Mouse (Mus musculus) lung, embryonic 16.5 days (tissue): ENCODE results near the gene Islr. TPM values are rescaled to one million over a fixed set of nuclear protein-coding genes. Genes with fewer than 3 reads are reported as not detected.

Source experiments
- ATAC-seq: fragments of 200-750 bp; cut with Nextera tagmentation; 2 replicates; pipeline ENCODE4 v1.8.0; 2017; ENCODE audit warnings: low read depth, mild to moderate bottlenecking, moderate library complexity
- H3K27ac ChIP-seq: fragments of 300-500 bp; sonication (generic); 2 replicates; pipeline ENCODE4 v1.5.1; 2014; ENCODE audit warnings: mild to moderate bottlenecking, control low read depth, low read length
- H3K27me3 ChIP-seq: fragments of 300-500 bp; sonication (generic); 2 replicates; pipeline ENCODE4 v1.6.1; 2014; ENCODE audit warnings: low read depth, low read length, mixed read lengths; ENCODE audit not compliant: control insufficient read depth, insufficient read depth
- H3K36me3 ChIP-seq: fragments of 300-500 bp; sonication (generic); 2 replicates; pipeline ENCODE4 v1.6.1; 2014; ENCODE audit warnings: low read length; ENCODE audit not compliant: control insufficient read depth, insufficient read depth
- H3K4me1 ChIP-seq: fragments of 300-500 bp; sonication (generic); replicated peaks from 2 replicates; pipeline ENCODE4 v1.6.1; 2014; ENCODE audit warnings: low read length, mixed read lengths; ENCODE audit not compliant: control insufficient read depth, insufficient read depth
- H3K4me2 ChIP-seq: fragments of 300-500 bp; sonication (generic); 2 replicates; pipeline ENCODE4 v1.6.1; 2014; ENCODE audit warnings: low read depth, low read length, control low read depth
- H3K4me3 ChIP-seq: fragments of 300-500 bp; sonication (generic); 2 replicates; pipeline ENCODE4 v1.5.1; 2014; ENCODE audit warnings: mild to moderate bottlenecking, low read length, control low read depth
- H3K9ac ChIP-seq: fragments of 300-500 bp; sonication (generic); 2 replicates; pipeline ENCODE4 v1.6.1; 2014; ENCODE audit warnings: low read length, control low read depth
- H3K9me3 ChIP-seq: fragments of 300-500 bp; sonication (generic); 2 replicates; pipeline ENCODE4 v1.6.1; 2016; ENCODE audit warnings: low read length; ENCODE audit not compliant: control insufficient read depth
- WGBS: fragments of 180-500 bp; shearing (Covaris S2); extraction: QIAGEN DNeasy Blood & Tissue Kit; methylation state at CpG from one replicate; pipeline ENCODE4 v1.1.7; 2014; 5-methylcytosine and 5-hydroxymethylcytosine counted together
- polyA plus RNA-seq: library from polyadenylated mRNA; unstranded; fragments of >200 nt; fragmentation: Nextera tagmentation; extraction: Ambion mirVana; gene quantifications from 2 replicates; pipeline ENCODE4 v1.2.1, GENCODE M21; 2015

Gene Islr
- polyA plus RNA-seq, 1 experiment from 2014 or later: 79.4 TPM

DNA sequence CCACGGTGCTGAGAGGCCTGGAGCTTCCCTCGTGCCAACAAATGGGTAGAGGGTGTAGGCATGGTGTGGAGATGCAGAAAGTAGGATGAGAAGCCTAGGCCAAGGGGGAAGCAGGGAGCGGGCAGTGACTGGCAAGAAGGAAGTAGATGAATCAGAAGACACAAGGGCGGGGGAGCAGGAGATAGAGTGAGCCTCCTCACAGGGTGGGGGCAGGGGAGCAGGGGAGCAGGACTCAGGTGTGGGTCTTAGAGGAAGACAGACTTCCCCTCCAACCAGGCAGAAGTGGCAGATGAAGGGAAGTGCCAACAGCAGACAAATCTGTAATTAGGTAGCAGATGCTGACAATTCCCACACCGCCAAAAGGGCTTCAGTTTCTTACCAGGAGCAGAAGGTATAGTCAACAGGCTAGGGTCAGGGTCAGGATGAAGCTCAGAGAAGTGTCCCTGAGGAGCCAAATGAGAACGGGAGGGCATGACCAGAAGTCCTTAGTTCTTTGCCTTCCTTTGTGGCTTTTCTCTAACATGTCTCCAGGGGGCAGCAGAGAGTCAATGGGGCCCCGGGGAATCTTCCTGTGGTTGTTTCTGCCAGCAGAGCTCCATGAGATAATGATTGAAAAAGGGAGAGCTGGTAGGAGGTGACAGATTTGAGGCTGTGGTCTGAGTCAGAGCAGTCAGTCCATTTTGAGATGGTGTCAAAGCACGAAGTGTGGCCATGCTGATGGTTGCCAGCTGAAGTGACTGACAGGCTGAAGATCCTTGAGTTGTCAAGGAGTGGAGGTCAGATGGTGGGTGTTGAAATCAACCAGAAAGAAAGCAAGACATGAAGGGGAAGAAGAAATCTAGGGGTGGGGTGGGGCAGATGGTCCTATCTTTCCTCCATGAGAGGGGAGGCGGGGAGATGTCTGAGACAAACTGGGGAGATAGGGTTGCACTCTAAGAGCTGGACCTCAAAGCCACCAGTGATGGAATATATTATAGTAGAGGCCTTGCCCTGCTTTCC is 22.1 kb upstream of the Islr start:
- peaks cover 32% of the 10 kb centered on the region for H3K36me3 ChIP-seq
- H3K4me1 ChIP-seq: no peaks in the 10 kb centered on the region
- WGBS: 58% methylated on average over 9 of the region's 9 CpGs
- H3K27ac ChIP-seq: no peak overlapping the region
- H3K27me3 ChIP-seq: no peaks in the 10 kb centered on the region
- no peak for ATAC-seq
- H3K9ac ChIP-seq: no peak overlapping the region
- no peak overlapping the region for H3K4me2 ChIP-seq
- H3K4me3 ChIP-seq: no peak overlapping the region
- no peaks in the 10 kb centered on the region for H3K9me3 ChIP-seq

- no peaks in the 10 kb centered on the region for H3K9me3 ChIP-seq
- H3K4me2 ChIP-seq: no peak overlapping the region
- H3K27ac ChIP-seq: no peak overlapping the region
- H3K4me3 ChIP-seq: no peak overlapping the region
- 94% methylated on average over 2 of the region's 2 CpGs for WGBS
- H3K9ac ChIP-seq: no peak overlapping the region
- ATAC-seq: no peak
- no peaks in the 10 kb centered on the region for H3K27me3 ChIP-seq
- peaks cover 25% of the 10 kb centered on the region for H3K36me3 ChIP-seq
- no peaks in the 10 kb centered on the region for H3K4me1 ChIP-seq
Measured at GRCm38 (mm10) chr9:58224356-58224755, 20.2 kb upstream of the Islr start.

- WGBS: 62% methylated on average over 24 of the region's 24 CpGs
- ATAC-seq: peak; percentile 30; the same call in 1 of the 2 replicates
- no peak overlapping the region for H3K9ac ChIP-seq
- no peaks in the 10 kb centered on the region for H3K9me3 ChIP-seq
- no peaks in the 10 kb centered on the region for H3K4me1 ChIP-seq
- no peaks in the 10 kb centered on the region for H3K27me3 ChIP-seq
- no peak overlapping the region for H3K27ac ChIP-seq
- H3K36me3 ChIP-seq: peaks cover 8% of the 10 kb centered on the region; the same call in 1 of the 2 replicates
- H3K4me3 ChIP-seq: no peak overlapping the region
- no peak overlapping the region for H3K4me2 ChIP-seq
Measured at GRCm38 (mm10) chr9:58220218-58220903, 16.3 kb upstream of the Islr start.

DNA sequence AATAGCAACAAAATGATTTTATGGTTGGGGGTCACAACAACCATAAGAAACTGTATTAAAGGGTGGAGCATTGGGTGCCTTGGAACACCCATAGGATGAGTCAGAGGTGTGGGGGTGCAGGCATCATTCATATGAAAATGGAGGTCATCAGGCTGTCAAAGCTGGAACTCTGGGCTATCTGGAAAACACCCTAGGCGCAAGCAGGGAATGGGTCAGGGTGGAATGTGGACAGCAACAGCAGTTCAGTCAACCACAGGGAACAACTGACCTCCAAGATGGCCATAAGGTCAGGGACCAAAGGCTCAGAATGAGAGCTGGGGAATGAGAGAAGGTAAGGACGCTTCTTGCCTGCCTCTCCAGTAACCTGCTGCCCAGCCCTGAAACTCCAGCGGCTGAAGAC is 14.4 kb upstream of the Islr start:
- Histone ChIP-seq H3K4me1 (peaks cover 3% of the 10 kb centered on the region), H3K27me3 (no peaks in the 10 kb centered on the region), H3K9ac (no peak overlapping the region), H3K36me3 (peaks cover 8% of the 10 kb centered on the region; the same call in 1 of the 2 replicates), H3K9me3 (no peaks in the 10 kb centered on the region), H3K27ac (no peak overlapping the region), H3K4me2 (no peak overlapping the region), H3K4me3 (no peak overlapping the region)
- WGBS: 87% methylated on average over 3 of the region's 3 CpGs
- ATAC-seq: no peak

DNA sequence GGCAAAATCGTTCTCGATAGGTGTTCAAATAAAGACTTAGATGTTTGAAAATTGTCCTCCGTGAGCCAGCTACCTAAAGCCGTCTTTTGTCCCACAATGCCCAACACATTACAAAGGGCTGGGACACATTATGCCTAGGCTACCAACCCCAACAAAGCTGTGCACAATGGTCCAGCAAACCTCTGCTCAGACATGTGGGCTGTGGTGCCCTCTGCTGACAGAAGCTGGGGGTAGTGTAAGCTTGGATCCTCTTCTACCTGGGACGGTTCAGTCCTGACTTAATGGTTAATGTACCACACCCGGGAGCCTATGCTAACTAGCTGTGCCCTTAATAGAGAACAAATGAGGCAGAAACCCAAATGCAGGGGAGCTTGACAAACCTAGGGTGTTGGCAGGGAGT is 12.3 kb upstream of the Islr start:
- WGBS: 51% methylated on average over 6 of the region's 6 CpGs
- Histone ChIP-seq H3K4me1 (peaks cover 3% of the 10 kb centered on the region), H3K27ac (no peak overlapping the region), H3K4me2 (no peak overlapping the region), H3K4me3 (no peak overlapping the region), H3K9me3 (no peaks in the 10 kb centered on the region), H3K27me3 (0 out of 2 replicates have a peak, but pooled peaks cover 2% of the 10 kb centered on the region), H3K9ac (no peak overlapping the region), H3K36me3 (0 out of 2 replicates have a peak, but pooled peaks cover 5% of the 10 kb centered on the region)
- ATAC-seq: no peak

DNA sequence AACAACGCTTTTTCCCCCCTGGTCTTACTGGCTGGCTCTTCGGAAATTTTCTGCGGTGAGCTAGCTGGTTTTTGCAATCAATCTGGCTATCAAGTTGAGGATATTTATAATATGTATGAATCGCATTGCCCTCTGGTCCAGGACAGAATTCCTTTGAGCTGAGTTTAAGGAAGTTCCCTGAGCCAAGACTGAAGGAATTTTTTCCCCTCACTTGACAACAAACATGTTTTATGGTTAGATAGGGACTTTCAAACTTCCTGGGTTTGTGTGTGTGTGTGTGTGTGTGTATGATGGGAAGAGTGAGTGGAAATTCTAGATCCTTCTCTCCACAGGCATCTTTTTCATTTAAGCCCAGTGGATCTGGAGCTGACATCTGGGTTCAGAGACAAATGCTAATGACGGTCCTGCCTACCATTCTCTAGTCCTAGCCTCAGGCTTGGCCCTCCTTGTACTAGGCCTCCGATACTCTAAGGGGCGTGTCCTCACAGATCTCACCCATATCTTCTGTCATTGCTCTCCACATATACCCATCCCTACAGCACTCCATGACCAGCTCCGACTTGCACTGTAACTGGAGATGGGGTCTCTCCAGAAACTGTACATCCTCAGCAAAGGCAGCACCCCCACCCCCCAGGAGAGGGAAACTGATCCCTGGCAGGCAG is 10.5 kb upstream of the Islr start:
- WGBS: 33% methylated on average over 8 of the region's 8 CpGs
- ATAC-seq: peak; percentile 41; the same call in 1 of the 2 replicates
- Histone ChIP-seq H3K4me1 (peaks cover 3% of the 10 kb centered on the region), H3K9me3 (no peaks in the 10 kb centered on the region), H3K4me3 (no peak overlapping the region), H3K27me3 (0 out of 2 replicates have a peak, but pooled peaks cover 2% of the 10 kb centered on the region), H3K36me3 (no peaks in the 10 kb centered on the region), H3K9ac (no peak overlapping the region), H3K27ac (no peak overlapping the region), H3K4me2 (no peak overlapping the region)

DNA sequence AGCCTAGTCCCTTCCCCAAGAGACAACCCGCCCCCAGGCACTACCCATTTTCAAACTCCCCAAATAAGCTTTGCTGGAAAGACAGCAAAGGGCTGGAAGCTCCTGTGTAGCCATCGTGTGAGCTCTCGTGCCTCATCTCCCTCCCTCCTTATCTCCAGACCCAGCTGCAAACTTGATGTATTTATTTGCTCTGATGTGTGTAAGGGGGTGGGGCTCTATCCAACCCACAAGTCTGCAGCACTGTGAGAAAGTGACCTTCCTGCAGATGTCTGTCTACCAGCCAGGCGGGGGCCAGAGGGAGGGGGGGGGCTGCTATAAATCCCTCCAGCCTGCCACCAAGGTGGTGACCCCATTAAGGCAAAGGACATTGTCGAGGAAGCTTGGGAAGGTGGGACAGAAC is 9.8 kb upstream of the Islr start:
- Histone ChIP-seq H3K4me2 (no peak overlapping the region), H3K4me3 (no peak overlapping the region), H3K36me3 (no peaks in the 10 kb centered on the region), H3K27me3 (0 out of 2 replicates have a peak, but pooled peaks cover 2% of the 10 kb centered on the region), H3K4me1 (peaks cover 3% of the 10 kb centered on the region), H3K27ac (no peak overlapping the region), H3K9ac (no peak overlapping the region), H3K9me3 (no peaks in the 10 kb centered on the region)
- ATAC-seq: peak; percentile 51; the same call in 1 of the 2 replicates
- WGBS: 5% methylated on average over 5 of the region's 5 CpGs

- ATAC-seq: no peak
- H3K9me3 ChIP-seq: no peaks in the 10 kb centered on the region
- no peak overlapping the region for H3K27ac ChIP-seq
- H3K4me2 ChIP-seq: no peak overlapping the region
- peaks cover 3% of the 10 kb centered on the region for H3K4me1 ChIP-seq
- H3K9ac ChIP-seq: no peak overlapping the region
- H3K36me3 ChIP-seq: no peaks in the 10 kb centered on the region
- 50% methylated on average over 5 of the region's 5 CpGs for WGBS
- H3K4me3 ChIP-seq: no peak overlapping the region
- 0 out of 2 replicates have a peak, but pooled peaks cover 2% of the 10 kb centered on the region for H3K27me3 ChIP-seq
Measured at GRCm38 (mm10) chr9:58213377-58213776, 9.3 kb upstream of the Islr start.

- Histone ChIP-seq H3K9me3 (no peaks in the 10 kb centered on the region), H3K4me3 (no peak overlapping the region), H3K4me1 (peaks cover 3% of the 10 kb centered on the region), H3K4me2 (no peak overlapping the region), H3K27ac (no peak overlapping the region), H3K9ac (no peak overlapping the region), H3K36me3 (no peaks in the 10 kb centered on the region), H3K27me3 (0 out of 2 replicates have a peak, but pooled peaks cover 2% of the 10 kb centered on the region)
- ATAC-seq: no peak
- 77% methylated on average over 2 of the region's 2 CpGs for WGBS
Measured at GRCm38 (mm10) chr9:58210304-58210627, 6.2 kb upstream of the Islr start.
